Mouse (Mus musculus) neural tube, embryonic 11.5 days (tissue): ENCODE results near the gene Abca4. TPM values are rescaled to one million over a fixed set of nuclear protein-coding genes. Genes with fewer than 3 reads are reported as not detected.

ENCODE experiments used
- ATAC-seq: fragments of 200-750 bp; cut with Nextera tagmentation; 2 replicates; pipeline ENCODE4 v1.8.0; 2017; ENCODE audit warnings: moderate number of reproducible peaks, mild to moderate bottlenecking, moderate TSS enrichment, moderate library complexity; ENCODE audit not compliant: insufficient read depth, low FRiP score, low TSS enrichment
- DNase-seq: peaks from one replicate; pipeline ENCODE4 v3.0.0-alpha.2; 2015; ENCODE audit warnings: low spot score
- H3K27ac ChIP-seq: fragments of 300-500 bp; sonication (generic); 2 replicates; pipeline ENCODE4 v1.5.1; 2014; ENCODE audit warnings: low read depth, mild to moderate bottlenecking, low read length
- H3K27me3 ChIP-seq: fragments of 300-500 bp; sonication (generic); 2 replicates; pipeline ENCODE4 v1.6.1; 2014; ENCODE audit warnings: mild to moderate bottlenecking, low read length, mixed read lengths; ENCODE audit not compliant: control insufficient read depth, insufficient read depth
- H3K36me3 ChIP-seq: fragments of 300-500 bp; sonication (generic); 2 replicates; pipeline ENCODE4 v1.6.1; 2014; ENCODE audit warnings: mild to moderate bottlenecking, low read length, moderate library complexity, mixed read lengths; ENCODE audit not compliant: control insufficient read depth, insufficient read depth
- H3K4me1 ChIP-seq: fragments of 300-500 bp; sonication (generic); 2 replicates; pipeline ENCODE4 v1.6.1; 2014; ENCODE audit warnings: low read length, mixed read lengths; ENCODE audit not compliant: control insufficient read depth, insufficient read depth
- H3K4me2 ChIP-seq: fragments of 300-500 bp; sonication (generic); 2 replicates; pipeline ENCODE4 v1.6.1; 2014; ENCODE audit warnings: low read depth, mild to moderate bottlenecking, moderate library complexity
- H3K4me3 ChIP-seq: fragments of 300-500 bp; sonication (generic); 2 replicates; pipeline ENCODE4 v1.5.1; 2014; ENCODE audit warnings: low read depth, low read length
- H3K9ac ChIP-seq: fragments of 300-500 bp; sonication (generic); 2 replicates; pipeline ENCODE4 v1.6.1; 2014; ENCODE audit warnings: mild to moderate bottlenecking, low read length
- H3K9me3 ChIP-seq: fragments of 300-500 bp; sonication (generic); 2 replicates; pipeline ENCODE4 v1.6.1; 2016; ENCODE audit warnings: low read length; ENCODE audit not compliant: control insufficient read depth
- WGBS: fragments of 180-500 bp; shearing (Covaris S2); extraction: QIAGEN DNeasy Blood & Tissue Kit; methylation state at CpG from one replicate; pipeline ENCODE4 v1.1.7; 2014; 5-methylcytosine and 5-hydroxymethylcytosine counted together
- polyA plus RNA-seq: library from polyadenylated mRNA; unstranded; fragments of >200 nt; fragmentation: Nextera tagmentation; extraction: Ambion mirVana; gene quantifications from 2 replicates; pipeline ENCODE4 v1.2.1, GENCODE M21; 2014

The Abca4 gene
- polyA plus RNA-seq, 1 experiment from 2014 or later = 1.0 TPM

DNA sequence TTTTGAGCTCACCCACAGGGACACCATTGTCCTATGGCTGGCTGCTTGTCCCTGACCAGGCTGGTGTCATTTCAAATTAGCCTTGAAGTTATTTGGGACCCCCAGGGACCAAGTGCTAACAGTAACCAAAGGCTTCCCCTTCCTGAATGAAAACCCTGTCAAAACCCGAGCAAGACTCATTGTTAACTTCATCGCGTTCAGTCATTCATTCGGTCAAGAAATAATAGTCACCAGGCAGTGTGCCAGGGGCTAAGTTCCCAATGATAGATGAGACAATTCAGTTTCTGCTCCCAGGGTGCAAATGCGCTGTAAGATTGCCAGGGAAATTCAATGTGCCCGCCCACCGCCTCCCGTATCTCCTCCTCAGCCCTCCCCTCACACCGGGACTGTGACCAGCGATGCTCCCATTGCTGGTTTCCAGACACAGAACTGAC lies 2.0 kb downstream of the Abca4 start:
- DNase-seq = peak; percentile 58
- ATAC-seq = peak; percentile 62
- Histone ChIP-seq H3K36me3 (no peaks in the 10 kb centered on the region), H3K27ac (no peak overlapping the region), H3K4me1 (peaks cover 13% of the 10 kb centered on the region), H3K4me3 (no peak overlapping the region), H3K27me3 (peaks cover 35% of the 10 kb centered on the region), H3K9me3 (no peaks in the 10 kb centered on the region), H3K4me2 (no peak overlapping the region), H3K9ac (no peak overlapping the region)
- WGBS = 7% methylated on average over 10 of the region's 10 CpGs

DNA sequence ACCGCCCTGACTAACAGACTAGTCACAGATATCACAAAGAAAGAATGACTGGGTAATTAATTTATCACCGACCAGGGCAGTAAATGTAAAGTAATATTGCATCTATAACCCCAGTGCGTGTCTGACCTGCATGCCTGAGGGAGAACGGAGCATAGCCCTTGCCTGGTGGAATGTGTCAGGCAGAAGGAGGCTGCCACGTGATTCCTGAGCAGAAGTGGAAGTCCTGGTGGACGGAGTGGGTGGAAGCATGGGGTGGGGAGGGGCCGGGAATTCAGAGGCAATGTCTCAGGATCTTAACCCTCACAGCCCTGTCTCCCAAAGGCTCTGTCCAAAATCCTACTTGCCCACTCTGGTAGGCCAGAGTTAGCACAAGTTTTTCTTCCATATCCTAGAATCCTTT lies 3.2 kb downstream of the Abca4 start:
- Histone ChIP-seq H3K4me3 (no peak overlapping the region), H3K9ac (no peak overlapping the region), H3K9me3 (no peaks in the 10 kb centered on the region), H3K4me2 (no peak overlapping the region), H3K36me3 (no peaks in the 10 kb centered on the region), H3K4me1 (peaks cover 13% of the 10 kb centered on the region), H3K27ac (no peak overlapping the region), H3K27me3 (peaks cover 33% of the 10 kb centered on the region)
- WGBS = 35% methylated on average over 7 of the region's 7 CpGs
- no peak for DNase-seq
- no peak for ATAC-seq

DNA sequence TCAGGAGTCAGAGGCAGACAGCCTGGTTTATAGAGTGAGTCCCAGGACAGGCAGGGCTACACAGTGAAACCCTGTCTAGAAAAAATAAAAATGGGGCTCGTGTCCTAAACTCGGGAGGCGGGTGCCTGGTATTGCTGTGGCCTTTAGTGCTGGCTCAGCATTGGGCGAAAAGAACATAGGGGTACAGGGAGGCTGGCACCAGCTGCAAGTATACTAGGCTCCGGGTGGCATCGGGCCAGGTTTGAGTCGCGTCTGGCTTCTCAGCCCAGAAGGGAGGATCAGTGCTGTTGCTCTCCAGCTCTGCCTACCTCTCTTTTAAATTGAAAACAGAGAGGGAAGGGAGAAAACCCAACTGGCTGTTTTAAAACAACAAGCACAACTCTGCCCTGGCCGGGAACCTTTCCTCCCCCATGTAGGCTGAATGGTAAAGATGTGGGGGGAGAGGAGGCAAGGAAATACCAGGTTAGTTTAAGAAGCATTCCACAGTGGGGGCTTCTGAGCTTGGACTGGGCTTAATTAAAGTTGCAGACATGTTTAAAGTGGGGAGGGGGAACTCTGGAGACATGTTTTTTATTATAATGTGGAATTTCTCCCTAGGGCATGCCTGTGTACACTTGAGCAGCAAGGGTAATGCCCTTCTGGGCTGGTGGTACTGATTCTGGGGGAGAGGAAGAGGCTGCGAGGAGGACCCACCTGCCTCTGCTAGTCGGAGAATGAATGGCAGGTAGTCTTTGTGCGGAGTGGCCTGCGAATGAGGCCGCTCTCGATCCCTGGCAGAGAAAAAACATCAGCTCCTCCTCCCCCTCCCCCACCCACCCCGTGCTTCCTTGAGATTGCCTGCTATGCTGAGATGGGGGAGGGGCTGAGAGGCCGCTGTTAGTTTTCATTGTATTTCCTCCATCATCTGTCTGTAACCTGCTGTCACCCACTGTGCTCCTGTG lies 3.9 kb downstream of the Abca4 start:
- ATAC-seq = no peak
- Histone ChIP-seq H3K4me1 (peaks cover 13% of the 10 kb centered on the region), H3K27me3 (peaks cover 25% of the 10 kb centered on the region), H3K9ac (no peak overlapping the region), H3K27ac (peak overlapping the region; percentile 42; the same call in 1 of the 2 replicates), H3K36me3 (no peaks in the 10 kb centered on the region), H3K9me3 (no peaks in the 10 kb centered on the region), H3K4me3 (no peak overlapping the region), H3K4me2 (no peak overlapping the region)
- DNase-seq = peak; percentile 56
- WGBS = 23% methylated on average over 17 of the region's 17 CpGs

DNA sequence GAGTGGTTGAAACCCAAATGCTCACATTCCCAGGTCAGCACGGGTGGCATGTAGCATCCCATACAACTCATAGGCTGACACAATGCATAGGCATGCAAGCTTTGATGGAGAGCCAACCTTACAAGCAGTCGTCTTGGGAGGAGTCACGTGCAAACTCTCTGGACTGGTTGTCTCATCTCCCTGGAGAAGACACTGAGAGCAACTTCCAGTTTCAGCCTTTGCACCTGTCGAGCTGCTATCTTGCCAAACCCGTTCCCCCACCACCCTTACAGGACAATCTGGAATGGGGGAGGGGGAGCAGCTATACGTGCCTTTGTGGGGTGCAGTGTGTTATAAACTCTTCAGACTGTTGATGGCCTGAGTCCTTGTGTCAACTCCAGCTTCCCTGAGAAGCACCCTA lies 4.9 kb downstream of the Abca4 start:
- DNase-seq (no peak), ATAC-seq (no peak)
- H3K9me3 ChIP-seq = no peaks in the 10 kb centered on the region
- 40% methylated on average over 6 of the region's 6 CpGs for WGBS
- H3K27ac ChIP-seq = no peak overlapping the region
- no peaks in the 10 kb centered on the region for H3K36me3 ChIP-seq
- H3K4me3 ChIP-seq = no peak overlapping the region
- H3K27me3 ChIP-seq = peaks cover 16% of the 10 kb centered on the region
- H3K9ac ChIP-seq = no peak overlapping the region
- peaks cover 10% of the 10 kb centered on the region for H3K4me1 ChIP-seq
- H3K4me2 ChIP-seq = no peak overlapping the region

DNA sequence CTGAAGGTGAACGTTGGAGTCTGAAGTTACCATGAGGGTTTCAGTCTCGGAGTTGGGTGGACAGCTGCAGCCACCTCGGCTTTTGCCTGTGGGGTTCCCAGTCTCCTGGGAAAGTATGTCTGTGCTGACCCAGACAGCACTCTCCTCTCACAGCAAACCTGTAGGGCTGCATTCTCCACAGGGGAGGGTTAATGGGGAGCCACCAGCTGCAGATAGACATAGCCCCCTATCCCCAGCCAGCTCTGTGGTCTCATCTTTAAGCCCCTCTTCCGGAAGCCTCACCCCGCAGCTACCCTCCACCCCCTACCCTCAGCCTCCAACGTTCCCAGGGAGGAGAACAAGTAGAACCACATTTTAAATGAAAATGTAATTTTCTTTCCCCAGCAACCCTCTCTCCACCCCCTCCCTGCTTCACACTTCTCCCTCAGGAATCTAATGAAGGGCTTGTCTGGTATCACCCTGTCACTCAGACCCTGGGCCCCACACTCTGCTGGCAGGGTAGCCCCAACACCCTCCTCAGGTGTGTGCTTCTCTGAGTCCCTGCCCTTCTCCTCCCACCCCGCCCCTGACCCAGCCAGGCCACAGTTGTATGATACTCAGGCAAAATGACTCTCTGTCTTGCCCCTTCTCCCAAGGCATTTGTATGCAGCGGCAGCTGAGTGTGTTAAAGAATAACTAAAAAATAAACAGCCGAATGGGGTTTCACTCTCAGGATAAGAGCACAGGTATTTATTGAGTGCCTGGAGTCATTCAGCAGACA lies 14.4 kb downstream of the Abca4 start:
- no peak overlapping the region for H3K9ac ChIP-seq
- no peaks in the 10 kb centered on the region for H3K27me3 ChIP-seq
- 59% methylated on average over 9 of the region's 9 CpGs for WGBS
- H3K4me1 ChIP-seq = no peaks in the 10 kb centered on the region
- no peaks in the 10 kb centered on the region for H3K9me3 ChIP-seq
- H3K4me2 ChIP-seq = no peak overlapping the region
- no peaks in the 10 kb centered on the region for H3K36me3 ChIP-seq
- DNase-seq (no peak), ATAC-seq (no peak)
- no peak overlapping the region for H3K27ac ChIP-seq
- H3K4me3 ChIP-seq = no peak overlapping the region

DNA sequence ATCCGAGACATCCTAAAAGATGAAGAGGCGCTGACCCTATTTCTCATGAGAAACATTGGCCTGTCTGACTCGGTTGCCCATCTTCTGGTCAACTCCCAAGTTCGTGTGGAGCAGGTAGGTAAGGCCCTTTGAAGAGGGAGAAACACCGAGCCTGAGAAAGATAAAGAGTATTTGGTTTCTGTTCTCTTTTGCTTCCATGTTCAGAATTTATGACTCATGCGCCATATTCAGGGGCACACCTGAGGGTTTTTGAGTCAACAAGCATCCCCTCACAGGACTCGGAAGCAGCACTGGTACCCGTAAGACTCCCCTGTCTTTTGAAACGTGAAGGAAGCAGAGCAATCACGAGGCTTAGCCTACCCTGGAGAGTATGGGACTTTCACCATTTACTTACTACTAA lies 18.3 kb downstream of the Abca4 start:
- no peak for DNase-seq
- no peaks in the 10 kb centered on the region for H3K36me3 ChIP-seq
- H3K27me3 ChIP-seq = no peaks in the 10 kb centered on the region
- no peaks in the 10 kb centered on the region for H3K4me1 ChIP-seq
- no peak overlapping the region for H3K9ac ChIP-seq
- H3K4me3 ChIP-seq = no peak overlapping the region
- no peak overlapping the region for H3K27ac ChIP-seq
- ATAC-seq = no peak
- no peaks in the 10 kb centered on the region for H3K9me3 ChIP-seq
- WGBS = 87% methylated on average over 10 of the region's 10 CpGs
- H3K4me2 ChIP-seq = no peak overlapping the region

DNA sequence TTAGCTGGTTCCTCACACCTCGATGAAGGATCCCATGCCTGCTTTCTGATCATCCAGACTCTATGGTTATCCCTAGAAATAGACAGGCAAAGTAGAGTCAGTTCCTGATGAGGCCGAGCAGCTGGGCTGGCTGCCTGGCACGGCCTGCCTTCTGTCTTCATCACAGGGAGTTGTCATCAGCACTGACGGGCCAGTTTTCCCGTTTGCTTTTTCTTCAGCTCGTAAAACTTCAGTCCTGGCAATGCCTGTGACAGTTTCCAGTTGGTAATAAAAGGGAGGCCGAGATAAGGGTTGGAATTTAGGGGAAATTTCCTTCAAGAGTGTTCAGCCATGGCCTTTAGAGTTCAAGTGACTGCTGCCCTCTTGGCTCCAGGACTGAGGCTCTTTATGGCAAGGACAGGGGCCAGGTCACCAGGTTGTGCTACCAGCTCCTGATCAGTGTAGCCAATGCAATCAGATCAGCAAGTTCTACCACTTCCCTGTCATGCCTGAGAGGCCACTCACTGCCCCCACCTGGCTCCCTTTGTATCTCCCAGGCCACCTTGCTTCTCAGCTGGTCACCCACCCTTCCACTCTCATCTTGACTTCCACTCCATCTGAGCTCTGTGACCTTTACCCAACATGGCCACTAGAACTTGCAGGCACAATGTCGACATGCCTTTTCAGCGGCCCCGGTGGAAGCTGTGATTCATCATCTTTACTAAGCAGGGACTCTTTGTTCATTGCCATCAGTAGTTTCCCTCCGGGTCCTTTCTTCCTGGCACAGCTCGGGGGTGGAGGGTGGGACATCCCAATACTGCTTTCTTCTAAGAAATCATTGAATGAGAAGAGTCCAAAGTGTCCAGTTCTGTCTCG lies 20.5 kb downstream of the Abca4 start:
- Histone ChIP-seq H3K9ac (no peak overlapping the region), H3K4me3 (no peak overlapping the region), H3K4me2 (no peak overlapping the region), H3K27me3 (no peaks in the 10 kb centered on the region), H3K36me3 (no peaks in the 10 kb centered on the region), H3K9me3 (no peaks in the 10 kb centered on the region), H3K4me1 (no peaks in the 10 kb centered on the region), H3K27ac (no peak overlapping the region)
- WGBS = 77% methylated on average over 13 of the region's 13 CpGs
- DNase-seq (no peak), ATAC-seq (no peak)

DNA sequence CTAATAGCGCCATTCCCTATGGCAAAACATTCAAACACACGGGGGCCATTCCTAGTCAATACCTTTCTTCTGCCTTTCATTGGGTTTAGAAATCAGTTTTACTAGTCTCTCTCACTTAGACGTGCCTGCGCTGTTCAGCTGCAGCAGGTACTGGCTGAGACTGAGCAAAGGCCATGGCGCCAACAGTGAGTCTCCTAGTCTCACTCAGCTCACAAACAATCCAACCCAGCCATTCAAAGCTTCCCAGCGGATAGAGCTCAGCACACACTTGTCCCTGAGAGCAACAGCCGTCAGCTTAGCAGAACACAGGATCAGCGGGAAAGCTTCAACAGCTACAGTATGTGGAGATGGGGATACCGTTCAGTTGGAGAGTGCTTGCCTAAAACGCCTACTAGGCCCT lies 27.5 kb downstream of the Abca4 start:
- no peak for ATAC-seq
- no peak for DNase-seq
- Histone ChIP-seq H3K4me1 (no peaks in the 10 kb centered on the region), H3K27ac (no peak overlapping the region), H3K4me3 (no peak overlapping the region), H3K36me3 (no peaks in the 10 kb centered on the region), H3K9me3 (no peaks in the 10 kb centered on the region), H3K4me2 (no peak overlapping the region), H3K27me3 (no peaks in the 10 kb centered on the region), H3K9ac (no peak overlapping the region)
- 81% methylated on average over 10 of the region's 10 CpGs for WGBS
